Mouse (Mus musculus): ENCODE measurements around the gene Hbb-bs.
"Not testable (repeated sequence)": the region's sequence is repeated elsewhere in the genome, so short reads cannot be mapped to it uniquely, and the experiment has no call there.

Gene Hbb-bs

GRCm38 (mm10) chr7:103811223-103811845 is 16.6 kb downstream of the Hbb-bs start:
- no peak for DNase-seq (ENCODE audit: low spot score)

- DNase-seq (ENCODE audit: low spot score): no peak
Observed at GRCm38 (mm10) chr7:103810746-103811145, 17.1 kb downstream of the Hbb-bs start.

GRCm38 (mm10) chr7:103810296-103810695 is 17.6 kb downstream of the Hbb-bs start:
- no peak for DNase-seq (ENCODE audit: low spot score)

- no peak for DNase-seq (ENCODE audit: low spot score)
Observed at GRCm38 (mm10) chr7:103809801-103810155, 18.1 kb downstream of the Hbb-bs start.

- no peak for DNase-seq (ENCODE audit: low spot score)
Observed at GRCm38 (mm10) chr7:103808971-103809800, 18.7 kb downstream of the Hbb-bs start.

GRCm38 (mm10) chr7:103808120-103808519 is 19.8 kb downstream of the Hbb-bs start:
- not testable (repeated sequence) for DNase-seq (ENCODE audit: low spot score)

GRCm38 (mm10) chr7:103806856-103807255 is 21.0 kb downstream of the Hbb-bs start:
- no peak for DNase-seq (ENCODE audit: low spot score)

- no peak for DNase-seq (ENCODE audit: low spot score)
Observed at GRCm38 (mm10) chr7:103792669-103793388, 35.1 kb downstream of the Hbb-bs start.

GRCm38 (mm10) chr7:103791721-103792120 is 36.2 kb downstream of the Hbb-bs start, which contains the start of gene Olfr67:
TSS of gene Olfr67 (minus strand) at chr7:103791821.
- no peak for DNase-seq (ENCODE audit: low spot score)

- DNase-seq (ENCODE audit: low spot score): no peak
Observed at GRCm38 (mm10) chr7:103779598-103779997, 48.3 kb downstream of the Hbb-bs start, which contains the start of gene Olfr68. TSS of gene Olfr68 (minus strand) at chr7:103779698.

- not testable (repeated sequence) for DNase-seq (ENCODE audit: low spot score)
Observed at GRCm38 (mm10) chr7:103777652-103778051, 50.2 kb downstream of the Hbb-bs start.
